Mouse (Mus musculus) heart, embryonic 11.5 days (tissue): Measurements from ENCODE around the gene Sbk3. TPM values are rescaled to one million over a fixed set of nuclear protein-coding genes. Genes with fewer than 3 reads are reported as not detected.

ENCODE experiments used
- ATAC-seq: fragments of 200-750 bp; cut with Nextera tagmentation; replicated peaks from 2 replicates; pipeline ENCODE4 v1.8.0; 2017; ENCODE audit warnings: moderate library complexity; ENCODE audit not compliant: insufficient number of reproducible peaks, low FRiP score, low TSS enrichment
- H3K27ac ChIP-seq: fragments of 300-500 bp; sonication (generic); 2 replicates; pipeline ENCODE4 v1.5.1; 2014; ENCODE audit warnings: mild to moderate bottlenecking, low read depth, low read length
- H3K27me3 ChIP-seq: fragments of 300-500 bp; sonication (generic); 2 replicates; pipeline ENCODE4 v1.6.1; 2014; ENCODE audit warnings: mild to moderate bottlenecking, low read length, mixed read lengths; ENCODE audit not compliant: control insufficient read depth, insufficient read depth
- H3K36me3 ChIP-seq: fragments of 300-500 bp; sonication (generic); 2 replicates; pipeline ENCODE4 v1.6.1; 2014; ENCODE audit warnings: mild to moderate bottlenecking, low read length, moderate library complexity, mixed read lengths; ENCODE audit not compliant: control insufficient read depth, insufficient read depth
- H3K4me1 ChIP-seq: fragments of 300-500 bp; sonication (generic); 2 replicates; pipeline ENCODE4 v1.6.1; 2014; ENCODE audit warnings: low read length; ENCODE audit not compliant: control insufficient read depth, insufficient read depth
- H3K4me2 ChIP-seq: fragments of 300-500 bp; sonication (generic); 2 replicates; pipeline ENCODE4 v1.6.1; 2014; ENCODE audit warnings: mild to moderate bottlenecking, moderate library complexity
- H3K4me3 ChIP-seq: fragments of 300-500 bp; sonication (generic); 2 replicates; pipeline ENCODE4 v1.5.1; 2014; ENCODE audit warnings: low read depth, low read length
- H3K9ac ChIP-seq: fragments of 300-500 bp; sonication (generic); 2 replicates; pipeline ENCODE4 v1.6.1; 2014; ENCODE audit warnings: mild to moderate bottlenecking, low read depth, low read length, moderate library complexity
- H3K9me3 ChIP-seq: fragments of 300-500 bp; sonication (generic); replicated peaks from 2 replicates; pipeline ENCODE4 v1.6.1; 2016; ENCODE audit warnings: low read length; ENCODE audit not compliant: control insufficient read depth
- WGBS: fragments of 180-500 bp; shearing (Covaris S2); extraction: QIAGEN DNeasy Blood & Tissue Kit; methylation state at CpG from one replicate; pipeline ENCODE4 v1.1.7; 2014; ENCODE audit not compliant: insufficient replicate concordance; 5-methylcytosine and 5-hydroxymethylcytosine counted together
- polyA plus RNA-seq: library from polyadenylated mRNA; unstranded; fragments of >200 nt; fragmentation: Nextera tagmentation; extraction: Ambion mirVana; gene quantifications from 2 replicates; pipeline ENCODE4 v1.2.1, GENCODE M21; 2014

The Sbk3 gene
- polyA plus RNA-seq, 1 experiment from 2014 or later, result 0.49 TPM

- Histone ChIP-seq H3K9me3 (peaks cover 6% of the 10 kb centered on the region; the same call in 1 of the 2 replicates), H3K4me3 (peak within 1 kb of the TSS; percentile 62), H3K4me1 (peaks cover 16% of the 10 kb centered on the region), H3K9ac (peak within 1 kb of the TSS; percentile 74), H3K36me3 (peaks cover 9% of the 10 kb centered on the region), H3K27me3 (peaks cover 29% of the 10 kb centered on the region), H3K27ac (peak within 1 kb of the TSS; percentile 62), H3K4me2 (peak within 1 kb of the TSS; percentile 67)
- ATAC-seq, result peak; percentile 77
- 4% methylated on average over 14 of the region's 26 CpGs for WGBS
Measured at GRCm38 (mm10) chr7:4996003-4996895, 25.3 kb upstream of the Sbk3 start, which contains the start of gene Zfp579. TSS of gene Zfp579 (minus strand) at chr7:4996158.

DNA sequence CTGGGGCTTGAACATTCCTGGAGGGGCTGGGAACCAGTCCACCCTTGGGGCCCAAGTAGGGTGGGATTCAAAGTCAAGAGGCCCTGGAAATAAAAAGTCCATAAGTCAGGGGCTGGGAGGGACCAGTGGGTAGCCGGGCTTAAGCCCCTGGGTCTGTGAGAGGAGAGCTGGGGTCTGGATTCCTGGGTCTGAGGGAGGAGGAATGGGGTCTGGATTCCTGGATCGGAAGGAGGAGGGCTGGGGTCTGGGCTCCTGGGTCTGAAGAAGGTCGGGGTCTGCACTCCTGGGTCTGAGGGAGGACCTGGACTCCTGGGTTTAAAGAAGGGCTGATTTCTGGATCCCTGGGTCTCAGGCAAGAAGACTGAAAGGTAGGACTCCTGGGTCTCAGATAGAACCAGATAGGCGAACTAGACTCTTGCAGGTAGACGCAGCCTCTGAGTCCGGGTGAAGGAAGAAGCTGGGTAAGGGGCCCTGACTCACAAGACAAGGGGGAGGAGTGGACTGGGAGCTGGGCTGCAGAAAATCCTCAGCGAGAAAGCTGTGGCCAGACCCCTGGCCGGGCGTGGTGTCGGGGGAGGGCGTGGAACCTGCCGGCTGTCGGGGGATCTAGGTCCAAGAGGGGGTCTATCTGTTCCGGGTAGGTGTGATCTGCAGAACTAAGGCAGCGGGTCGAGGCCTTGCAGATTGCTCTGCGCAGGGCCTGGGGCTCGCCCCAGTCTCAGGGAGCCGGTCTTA lies 24.5 kb upstream of the Sbk3 start:
- Histone ChIP-seq H3K9me3 (peaks cover 6% of the 10 kb centered on the region; the same call in 1 of the 2 replicates), H3K27ac (no peak overlapping the region), H3K27me3 (peaks cover 29% of the 10 kb centered on the region), H3K36me3 (peaks cover 9% of the 10 kb centered on the region), H3K4me3 (peak overlapping the region; percentile 62), H3K9ac (peak overlapping the region; percentile 74), H3K4me1 (peaks cover 16% of the 10 kb centered on the region), H3K4me2 (peak overlapping the region; percentile 67)
- no peak; the same call in 1 of the 2 replicates for ATAC-seq
- WGBS, result 7% methylated on average over 19 of the region's 19 CpGs

DNA sequence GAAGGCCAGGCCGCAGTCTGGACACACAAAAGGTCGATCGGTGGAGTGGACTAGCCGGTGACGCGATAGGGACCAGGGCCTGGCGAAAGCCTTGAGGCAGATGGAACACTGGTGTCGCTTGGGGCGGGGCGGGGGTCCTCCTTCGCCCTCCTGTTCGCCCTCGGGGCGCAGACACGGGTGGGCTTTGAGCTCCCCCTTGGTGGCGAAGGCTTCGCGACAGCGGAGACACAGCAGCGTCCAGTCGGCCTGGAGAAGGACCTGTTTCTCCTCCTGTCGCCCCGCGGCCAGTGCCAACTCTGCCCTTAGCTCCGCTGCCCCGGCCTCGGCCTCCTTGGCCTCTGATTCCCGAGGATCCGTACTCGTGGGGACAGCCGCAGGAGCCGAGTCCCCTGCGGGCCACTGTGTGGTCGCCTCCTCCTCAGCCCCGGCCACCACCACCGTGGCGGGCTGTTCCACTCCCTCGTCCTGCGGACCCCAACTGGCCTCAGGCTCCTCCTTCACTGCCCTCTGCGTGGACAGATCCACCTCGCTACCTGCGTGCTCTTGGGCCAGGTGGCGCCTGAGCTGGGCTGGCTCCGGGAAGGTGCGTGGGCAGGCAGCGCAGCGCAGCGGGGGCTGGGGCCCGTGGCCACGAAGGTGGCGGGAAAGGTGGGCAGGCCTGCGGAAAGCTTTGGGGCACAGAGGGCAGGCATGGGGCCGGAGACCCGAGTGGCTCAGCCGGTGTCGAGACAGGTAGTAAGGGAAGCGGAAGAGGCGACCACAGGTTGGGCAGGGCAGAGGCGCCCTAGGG lies 23.2 kb upstream of the Sbk3 start:
- Histone ChIP-seq H3K27ac (no peak overlapping the region), H3K9me3 (peaks cover 6% of the 10 kb centered on the region; the same call in 1 of the 2 replicates), H3K4me3 (peak overlapping the region; percentile 62), H3K36me3 (peaks cover 9% of the 10 kb centered on the region), H3K9ac (peak overlapping the region; percentile 16; the same call in 1 of the 2 replicates), H3K4me2 (peak overlapping the region; percentile 67), H3K27me3 (peaks cover 29% of the 10 kb centered on the region), H3K4me1 (peaks cover 16% of the 10 kb centered on the region)
- ATAC-seq, result no peak
- 36% methylated on average over 59 of the region's 59 CpGs for WGBS

GRCm38 (mm10) chr7:4993347-4993998 lies 22.5 kb upstream of the Sbk3 start:
- peaks cover 9% of the 10 kb centered on the region for H3K36me3 ChIP-seq
- H3K9ac ChIP-seq, result peak overlapping the region; percentile 16
- H3K27me3 ChIP-seq, result peaks cover 29% of the 10 kb centered on the region
- H3K4me2 ChIP-seq, result peak overlapping the region; percentile 67
- peaks cover 6% of the 10 kb centered on the region; the same call in 1 of the 2 replicates for H3K9me3 ChIP-seq
- no peak for ATAC-seq
- peak overlapping the region; percentile 62 for H3K4me3 ChIP-seq
- WGBS, result 23% methylated on average over 55 of the region's 55 CpGs
- H3K4me1 ChIP-seq, result peaks cover 16% of the 10 kb centered on the region
- no peak overlapping the region for H3K27ac ChIP-seq

DNA sequence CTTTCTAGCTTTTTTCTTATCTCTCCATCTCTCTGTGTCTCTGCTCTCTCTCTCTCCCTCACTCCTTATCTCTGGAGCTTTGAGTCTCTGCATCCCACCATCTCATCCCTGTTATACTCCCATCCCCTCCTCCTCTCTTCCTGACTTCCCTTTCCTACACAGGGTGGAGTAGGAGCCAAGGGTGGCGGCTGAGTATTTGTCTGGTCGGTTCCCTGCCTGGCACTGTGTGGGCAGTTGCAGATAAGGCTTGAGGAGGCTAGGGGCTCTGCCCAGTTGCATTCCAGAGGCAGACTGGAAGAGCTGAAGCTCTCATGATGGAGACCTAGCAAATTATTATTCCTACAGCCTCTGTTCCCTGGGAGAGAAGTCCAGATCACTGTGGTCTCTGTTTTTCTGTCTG lies 17.3 kb upstream of the Sbk3 start:
- peaks cover 7% of the 10 kb centered on the region for H3K36me3 ChIP-seq
- H3K4me1 ChIP-seq, result no peaks in the 10 kb centered on the region
- peaks cover 12% of the 10 kb centered on the region for H3K27me3 ChIP-seq
- no peak overlapping the region for H3K4me3 ChIP-seq
- ATAC-seq, result no peak
- no peak overlapping the region for H3K9ac ChIP-seq
- H3K27ac ChIP-seq, result no peak overlapping the region
- H3K4me2 ChIP-seq, result no peak overlapping the region
- WGBS, result 46% methylated on average over 2 of the region's 2 CpGs
- peaks cover 3% of the 10 kb centered on the region; the same call in 1 of the 2 replicates for H3K9me3 ChIP-seq

DNA sequence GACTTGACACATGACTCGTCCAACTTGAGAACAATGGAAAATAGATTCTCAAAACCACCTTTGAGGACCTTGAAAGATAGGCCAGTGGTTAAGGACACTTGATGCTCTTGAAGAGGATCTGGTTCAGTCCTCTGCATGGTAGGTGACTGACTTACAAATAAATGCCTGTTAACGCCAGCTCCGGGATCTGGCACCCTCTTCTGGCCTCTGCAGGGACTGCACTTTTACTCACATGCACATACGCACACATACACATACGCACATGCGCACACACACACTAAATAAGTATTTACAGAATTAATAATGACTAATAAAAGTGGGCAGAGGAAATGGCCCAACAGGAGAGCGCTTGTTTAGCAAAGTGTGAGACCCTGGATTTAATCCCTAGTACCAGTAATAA lies 5.9 kb upstream of the Sbk3 start:
- Histone ChIP-seq H3K9ac (no peak overlapping the region), H3K4me2 (no peak overlapping the region), H3K4me1 (peaks cover 4% of the 10 kb centered on the region; the same call in 1 of the 2 replicates), H3K27ac (no peak overlapping the region), H3K36me3 (no peaks in the 10 kb centered on the region), H3K4me3 (no peak overlapping the region), H3K9me3 (peaks cover 2% of the 10 kb centered on the region), H3K27me3 (no peaks in the 10 kb centered on the region)
- ATAC-seq, result no peak
- WGBS, result 82% methylated on average over 7 of the region's 7 CpGs

DNA sequence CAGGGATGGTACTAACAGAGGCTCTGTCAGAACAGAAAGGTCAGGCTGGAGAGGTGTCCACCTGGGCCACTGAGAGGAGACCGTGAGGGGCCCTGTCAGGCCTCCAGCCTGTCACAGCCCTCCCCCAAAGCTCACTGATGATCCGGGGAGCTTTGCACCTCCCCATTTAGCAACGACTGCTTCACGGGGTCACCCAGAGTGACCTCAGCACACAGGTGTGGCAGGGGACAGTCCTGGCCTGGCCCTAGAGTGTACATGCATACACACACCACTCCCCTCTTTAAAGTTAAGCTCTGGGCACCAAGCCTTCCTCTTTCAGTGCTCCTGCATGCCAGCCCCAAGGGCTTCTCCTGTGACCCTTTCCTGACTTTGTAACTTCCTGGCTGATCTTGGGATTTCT lies 4.5 kb upstream of the Sbk3 start:
- Histone ChIP-seq H3K4me3 (no peak overlapping the region), H3K9ac (no peak overlapping the region), H3K27me3 (no peaks in the 10 kb centered on the region), H3K36me3 (no peaks in the 10 kb centered on the region), H3K9me3 (peaks cover 2% of the 10 kb centered on the region), H3K27ac (no peak overlapping the region), H3K4me1 (peaks cover 4% of the 10 kb centered on the region; the same call in 1 of the 2 replicates), H3K4me2 (no peak overlapping the region)
- no peak for ATAC-seq
- WGBS, result 50% methylated on average over 4 of the region's 4 CpGs
